Mouse (Mus musculus) limb, embryonic 14.5 days (tissue): ENCODE data around the gene Fhit. TPM values are rescaled to one million over a fixed set of nuclear protein-coding genes. Genes with fewer than 3 reads are reported as not detected.
A peak's percentile ranks its signal among the peaks of the same experiment; 100 is the strongest.

Experiments used
- ATAC-seq: fragments of 200-750 bp; cut with Nextera tagmentation; 2 replicates; pipeline ENCODE4 v1.8.0; 2017; ENCODE audit warnings: low read depth, moderate number of reproducible peaks, moderate TSS enrichment; ENCODE audit not compliant: low FRiP score
- DNase-seq: peaks from one replicate; pipeline ENCODE4 v3.0.0-alpha.2; 2015; ENCODE audit warnings: low spot score
- H3K27ac ChIP-seq: fragments of 300-500 bp; sonication (generic); replicated peaks from 2 replicates; pipeline ENCODE4 v1.5.1; 2014; ENCODE audit warnings: low read depth, mild to moderate bottlenecking, low read length, moderate library complexity, mixed read lengths
- H3K27me3 ChIP-seq: fragments of 300-500 bp; sonication (generic); 2 replicates; pipeline ENCODE4 v1.6.1; 2014; ENCODE audit warnings: low read length, mixed read lengths; ENCODE audit not compliant: control insufficient read depth, insufficient read depth
- H3K36me3 ChIP-seq: fragments of 300-500 bp; sonication (generic); 2 replicates; pipeline ENCODE4 v1.6.1; 2014; ENCODE audit warnings: mild to moderate bottlenecking, low read length, moderate library complexity, mixed read lengths; ENCODE audit not compliant: control insufficient read depth, insufficient read depth
- H3K4me1 ChIP-seq: fragments of 300-500 bp; sonication (generic); 2 replicates; pipeline ENCODE4 v1.6.1; 2014; ENCODE audit warnings: antibody characterized with exemption, low read length, mixed read lengths; ENCODE audit not compliant: control insufficient read depth, insufficient read depth
- H3K4me2 ChIP-seq: fragments of 300-500 bp; sonication (generic); replicated peaks from 2 replicates; pipeline ENCODE4 v1.6.1; 2014; ENCODE audit warnings: low read depth, mild to moderate bottlenecking, low read length, moderate library complexity; ENCODE audit not compliant: severe bottlenecking
- H3K4me3 ChIP-seq: fragments of 300-500 bp; sonication (generic); replicated peaks from 2 replicates; pipeline ENCODE4 v1.5.1; 2014; ENCODE audit warnings: low read length
- H3K9ac ChIP-seq: fragments of 300-500 bp; sonication (generic); 2 replicates; pipeline ENCODE4 v1.6.1; 2014; ENCODE audit warnings: mild to moderate bottlenecking, low read depth, low read length, moderate library complexity; ENCODE audit not compliant: severe bottlenecking
- H3K9me3 ChIP-seq: fragments of 300-500 bp; sonication (generic); 2 replicates; pipeline ENCODE4 v1.6.1; 2016; ENCODE audit warnings: low read length; ENCODE audit not compliant: control insufficient read depth
- POLR2A ChIP-seq: fragments of 200-500 bp; IDR thresholded peaks from 2 replicates; pipeline ENCODE4 v1.8.0; 2012; ENCODE audit warnings: inconsistent platforms, mild to moderate bottlenecking, moderate library complexity, borderline replicate concordance; ENCODE audit not compliant: insufficient read depth, insufficient read length; ENCODE audit errors: extremely low read depth
- WGBS: fragments of 180-500 bp; shearing (Covaris S2); extraction: QIAGEN DNeasy Blood & Tissue Kit; methylation state at CpG from one replicate; pipeline ENCODE4 v1.1.7; 2014; 5-methylcytosine and 5-hydroxymethylcytosine counted together
- polyA plus RNA-seq, 2 experiments: library from polyadenylated mRNA; depleted of rRNA in 1 of 2; stranded (reverse) in 1 of 2; unstranded in 1 of 2; fragments of >200 nt; fragmentation: Nextera tagmentation in 1 of 2; extraction: Ambion mirVana in 1 of 2; gene quantifications; 2 replicates each; pipeline versions ENCODE4 v1.2.1 to v1.2.3; 2012 to 2014

Gene Fhit
- polyA plus RNA-seq, 2 experiments: 3.5 to 7.6 TPM

GRCm38 (mm10) chr14:9642628-9643027, 1519.2 kb downstream of the Fhit start:
- DNase-seq: no peak
- Histone ChIP-seq H3K4me1 (no peaks in the 10 kb centered on the region), H3K4me3 (no peak overlapping the region), H3K9ac (no peak overlapping the region), H3K9me3 (no peaks in the 10 kb centered on the region), H3K27me3 (no peaks in the 10 kb centered on the region), H3K36me3 (no peaks in the 10 kb centered on the region), H3K4me2 (no peak overlapping the region), H3K27ac (no peak overlapping the region)
- TF ChIP-seq POLR2A: no peak
- WGBS: 73% methylated on average over 6 of the region's 6 CpGs
- no peak for ATAC-seq

GRCm38 (mm10) chr14:9642068-9642467, 1519.8 kb downstream of the Fhit start:
- no peak overlapping the region for H3K27ac ChIP-seq
- TF ChIP-seq POLR2A: no peak
- H3K4me3 ChIP-seq: no peak overlapping the region
- H3K36me3 ChIP-seq: no peaks in the 10 kb centered on the region
- no peaks in the 10 kb centered on the region for H3K9me3 ChIP-seq
- DNase-seq (no peak), ATAC-seq (no peak)
- no peak overlapping the region for H3K4me2 ChIP-seq
- no peaks in the 10 kb centered on the region for H3K27me3 ChIP-seq
- WGBS: 66% methylated on average over 3 of the region's 3 CpGs
- no peak overlapping the region for H3K9ac ChIP-seq
- H3K4me1 ChIP-seq: no peaks in the 10 kb centered on the region

GRCm38 (mm10) chr14:9634247-9634991, 1527.4 kb downstream of the Fhit start:
- Histone ChIP-seq H3K9me3 (no peaks in the 10 kb centered on the region), H3K4me1 (no peaks in the 10 kb centered on the region), H3K27ac (no peak overlapping the region), H3K36me3 (no peaks in the 10 kb centered on the region), H3K27me3 (no peaks in the 10 kb centered on the region), H3K9ac (no peak overlapping the region), H3K4me3 (no peak overlapping the region), H3K4me2 (no peak overlapping the region)
- TF ChIP-seq POLR2A: no peak
- no peak for DNase-seq
- 50% methylated on average over 1 of the region's 1 CpGs for WGBS
- no peak for ATAC-seq

- no peak overlapping the region for H3K4me3 ChIP-seq
- H3K4me2 ChIP-seq: no peak overlapping the region
- no peak overlapping the region for H3K27ac ChIP-seq
- H3K9ac ChIP-seq: no peak overlapping the region
- ATAC-seq (no peak), DNase-seq (no peak)
- no peaks in the 10 kb centered on the region for H3K36me3 ChIP-seq
- H3K9me3 ChIP-seq: no peaks in the 10 kb centered on the region
- 19% methylated on average over 3 of the region's 3 CpGs for WGBS
- no peaks in the 10 kb centered on the region for H3K4me1 ChIP-seq
- no peak for TF ChIP-seq POLR2A
- no peaks in the 10 kb centered on the region for H3K27me3 ChIP-seq
These were observed 1529.3 kb downstream of the Fhit start for GRCm38 (mm10) chr14:9632537-9632936.

GRCm38 (mm10) chr14:9623219-9624043, 1538.4 kb downstream of the Fhit start:
- no peak overlapping the region for H3K27ac ChIP-seq
- H3K4me2 ChIP-seq: no peak overlapping the region
- no peaks in the 10 kb centered on the region for H3K36me3 ChIP-seq
- ATAC-seq: 0 out of 2 replicates have a peak, but pooled peaks have one; percentile 9
- 17% methylated on average over 6 of the region's 6 CpGs for WGBS
- no peaks in the 10 kb centered on the region for H3K9me3 ChIP-seq
- peak; percentile 57 for DNase-seq
- no peaks in the 10 kb centered on the region for H3K27me3 ChIP-seq
- no peaks in the 10 kb centered on the region; the same call in 1 of the 2 replicates for H3K4me1 ChIP-seq
- H3K9ac ChIP-seq: no peak overlapping the region
- no peak for TF ChIP-seq POLR2A
- H3K4me3 ChIP-seq: no peak overlapping the region
